Mouse (Mus musculus): ENCODE data around the gene Arnt2. TPM values are rescaled to one million over a fixed set of nuclear protein-coding genes. Genes with fewer than 3 reads are reported as not detected.
A peak's percentile ranks its signal among the peaks of the same experiment; 100 is the strongest.

Gene Arnt2
- total and polyA plus RNA-seq, 3 experiments, result 0.03 to 0.27 (median 0.17) TPM

DNA sequence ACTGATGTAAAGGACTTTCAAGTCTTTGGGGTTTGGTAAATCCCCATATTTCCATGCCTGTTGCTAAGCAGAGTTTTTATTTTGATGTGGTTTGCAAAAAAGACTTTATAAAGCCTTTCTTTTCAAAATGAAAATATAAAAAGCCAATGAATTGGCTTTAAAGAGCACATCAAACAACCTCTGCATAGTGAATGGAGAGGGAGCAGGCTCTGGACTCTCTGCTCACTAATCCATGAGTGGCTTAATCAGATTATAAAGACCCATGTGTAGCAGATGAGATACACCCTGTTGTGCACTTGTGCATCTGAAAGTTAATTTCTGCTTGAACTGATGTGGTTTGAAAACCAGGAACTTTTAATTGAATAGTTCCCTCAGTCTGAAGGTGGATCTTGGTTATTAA, 38.5 kb upstream of the Arnt2 start:
- no peaks in the 10 kb centered on the region for H3K27me3 ChIP-seq (replicated peaks)
- no peaks in the 10 kb centered on the region for H3K36me3 ChIP-seq (replicated peaks in 1 of 2; ENCODE audit: control insufficient read depth in 1 of 2, insufficient read depth in 1 of 2, low read length in 1 of 2)
- in situ Hi-C loops (cut with MboI; ENCODE audit: low pct_ligation_motif_present, low pct_unique_long_range_greater_than_20kb, low sequenced_read_pairs) (loop anchor here (25.0 kb wide), 1 partner anchor 339 kb away; no protein-coding TSS in a partner anchor), dilution Hi-C loops (cut with MboI; ENCODE audit: extremely low pct_ligation_motif_present, extremely low pct_unique_long_range_greater_than_20kb, low sequenced_read_pairs) (no loop called here)
- peaks cover 0 to 12% of the 10 kb centered on the region in 2 experiments; a peak in 2 of 4 replicates for H3K4me1 ChIP-seq (ENCODE audit: control insufficient read depth in 1 of 2, insufficient read depth in 2 of 2)
- TF ChIP-seq RAD21 (IDR thresholded peaks at IDR 0.05; ENCODE audit: low read depth, low read length) (no peak), POLR2A (IDR thresholded peaks at IDR 0.05; ENCODE audit: low read depth, low read length) (no peak), MAZ (IDR thresholded peaks at IDR 0.05; ENCODE audit: low read depth, low read length) (no peak), PAX5 (IDR thresholded peaks at IDR 0.05; ENCODE audit: low read length) (no peak), IRF4 (IDR thresholded peaks at IDR 0.05; ENCODE audit: low read depth, low read length) (no peak), MXI1 (IDR thresholded peaks at IDR 0.05; ENCODE audit: low read depth, low read length) (no peak), ZKSCAN1 (IDR thresholded peaks at IDR 0.05; ENCODE audit: borderline replicate concordance, low read depth, low read length) (no peak), KAT2A (IDR thresholded peaks at IDR 0.05; ENCODE audit: insufficient replicate concordance, low read length) (no peak), ETS1 (conservative IDR thresholded peaks at IDR 0.05; ENCODE audit: low read depth, low read length) (no peak), ZMIZ1 (IDR thresholded peaks at IDR 0.05; ENCODE audit: low read depth, low read length) (no peak), ZC3H11A (IDR thresholded peaks at IDR 0.05; ENCODE audit: low read depth, low read length) (no peak)
- no peak for DNase-seq (ENCODE audit: extremely low read depth)
- H3K4me3 ChIP-seq (replicated peaks in 1 of 3; ENCODE audit: low read depth in 2 of 3, low read length in 2 of 3, poor library complexity in 1 of 3), result no peak overlapping the region
- H3K79me2 ChIP-seq (replicated peaks; ENCODE audit: control insufficient read depth, extremely low read depth, insufficient read depth, poor library complexity, severe bottlenecking), result no peaks in the 10 kb centered on the region
- no peak overlapping the region for H3K27ac ChIP-seq (ENCODE audit: insufficient read depth, low read depth)
- H3K9ac ChIP-seq (ENCODE audit: insufficient read depth, low read depth), result no peak overlapping the region
- no peaks in the 10 kb centered on the region for H3K9me3 ChIP-seq (replicated peaks; ENCODE audit: low read length)
- no peak overlapping the region for H3K4me2 ChIP-seq (ENCODE audit: insufficient read depth, low read depth, poor library complexity, severe bottlenecking)

DNA sequence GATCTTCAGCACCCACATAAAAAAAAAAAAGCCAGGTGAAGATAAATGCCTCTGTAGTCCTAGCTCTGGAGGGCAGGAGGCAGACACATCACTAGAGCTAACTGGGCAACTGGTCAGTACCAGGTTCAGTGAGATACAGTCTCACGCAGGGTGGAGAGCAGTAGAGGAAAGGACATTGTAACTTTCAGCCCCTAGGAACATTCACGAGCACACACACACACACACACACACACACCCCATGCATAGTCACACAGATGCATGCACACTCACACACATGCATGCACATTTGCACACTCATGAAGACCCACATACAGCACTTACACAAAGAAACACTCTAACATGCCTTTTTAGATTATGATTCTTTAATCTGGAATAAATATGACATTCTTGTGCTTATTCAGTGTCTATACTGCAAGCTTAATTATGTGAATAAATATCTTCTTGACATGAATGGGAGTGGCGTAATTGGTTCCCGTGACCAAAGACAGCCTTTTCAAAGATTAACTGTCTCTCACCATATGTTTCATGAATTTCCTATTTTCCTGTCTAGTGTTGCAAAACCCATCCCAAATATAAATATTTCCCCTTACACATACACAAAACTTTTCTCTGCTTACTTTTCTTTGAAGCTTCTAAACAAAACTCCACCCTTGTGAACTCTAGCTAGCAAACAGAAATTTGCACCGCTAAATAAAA, 37.9 kb upstream of the Arnt2 start:
- Histone ChIP-seq H3K79me2 (replicated peaks; ENCODE audit: control insufficient read depth, extremely low read depth, insufficient read depth, poor library complexity, severe bottlenecking) (no peaks in the 10 kb centered on the region), H3K4me3 (replicated peaks in 1 of 3; ENCODE audit: low read depth in 2 of 3, low read length in 2 of 3, poor library complexity in 1 of 3) (no peak overlapping the region), H3K27ac (ENCODE audit: insufficient read depth, low read depth) (no peak overlapping the region), H3K27me3 (replicated peaks) (no peaks in the 10 kb centered on the region), H3K9ac (ENCODE audit: insufficient read depth, low read depth) (no peak overlapping the region), H3K9me3 (replicated peaks; ENCODE audit: low read length) (no peaks in the 10 kb centered on the region), H3K4me1 (ENCODE audit: control insufficient read depth in 1 of 2, insufficient read depth in 2 of 2) (peaks cover 0 to 12% of the 10 kb centered on the region in 2 experiments; a peak in 2 of 4 replicates), H3K36me3 (replicated peaks in 1 of 2; ENCODE audit: control insufficient read depth in 1 of 2, insufficient read depth in 1 of 2, low read length in 1 of 2) (no peaks in the 10 kb centered on the region), H3K4me2 (ENCODE audit: insufficient read depth, low read depth, poor library complexity, severe bottlenecking) (no peak overlapping the region)
- in situ Hi-C loops (cut with MboI; ENCODE audit: low pct_ligation_motif_present, low pct_unique_long_range_greater_than_20kb, low sequenced_read_pairs), result loop anchor here (25.0 kb wide), 1 partner anchor 339 kb away; no protein-coding TSS in a partner anchor
- no peak for DNase-seq (ENCODE audit: extremely low read depth)
- dilution Hi-C loops (cut with MboI; ENCODE audit: extremely low pct_ligation_motif_present, extremely low pct_unique_long_range_greater_than_20kb, low sequenced_read_pairs), result no loop called here
- no peak for TF ChIP-seq ZKSCAN1 (IDR thresholded peaks at IDR 0.05; ENCODE audit: borderline replicate concordance, low read depth, low read length)

DNA sequence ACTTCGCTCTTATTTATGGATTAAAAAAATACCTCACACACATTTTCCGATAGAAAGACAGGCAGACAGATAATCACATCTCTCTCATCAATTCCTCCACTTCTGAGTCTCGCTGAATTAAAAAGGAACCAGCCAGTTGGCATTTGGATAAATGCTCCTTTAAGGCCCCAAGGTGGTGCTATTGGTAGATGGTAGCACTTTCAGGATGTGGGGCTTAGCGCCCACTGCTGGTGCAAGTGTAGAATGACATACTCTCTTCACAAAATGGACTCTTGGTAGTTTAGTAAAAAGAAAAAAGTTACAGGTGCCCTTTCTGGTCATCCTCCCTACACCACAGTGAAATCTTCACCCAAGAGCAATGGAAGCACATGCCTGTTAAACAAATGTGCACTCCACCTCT, 37.1 kb upstream of the Arnt2 start:
- no peaks in the 10 kb centered on the region for H3K36me3 ChIP-seq (replicated peaks in 1 of 2; ENCODE audit: control insufficient read depth in 1 of 2, insufficient read depth in 1 of 2, low read length in 1 of 2)
- H3K27me3 ChIP-seq (replicated peaks), result no peaks in the 10 kb centered on the region
- dilution Hi-C loops (cut with MboI; ENCODE audit: extremely low pct_ligation_motif_present, extremely low pct_unique_long_range_greater_than_20kb, low sequenced_read_pairs) (no loop called here), in situ Hi-C loops (cut with MboI; ENCODE audit: low pct_ligation_motif_present, low pct_unique_long_range_greater_than_20kb, low sequenced_read_pairs) (loop anchor here (25.0 kb wide), 1 partner anchor 340 kb away; no protein-coding TSS in a partner anchor)
- H3K79me2 ChIP-seq (replicated peaks; ENCODE audit: control insufficient read depth, extremely low read depth, insufficient read depth, poor library complexity, severe bottlenecking), result no peaks in the 10 kb centered on the region
- H3K4me1 ChIP-seq (ENCODE audit: control insufficient read depth in 1 of 2, insufficient read depth in 2 of 2), result peaks cover 0 to 12% of the 10 kb centered on the region in 2 experiments; a peak in 2 of 4 replicates
- H3K4me2 ChIP-seq (ENCODE audit: insufficient read depth, low read depth, poor library complexity, severe bottlenecking), result no peak overlapping the region
- peak; percentile 88 for DNase-seq (ENCODE audit: extremely low read depth)
- H3K27ac ChIP-seq (ENCODE audit: insufficient read depth, low read depth), result no peak overlapping the region
- no peak overlapping the region for H3K4me3 ChIP-seq (replicated peaks in 1 of 3; ENCODE audit: low read depth in 2 of 3, low read length in 2 of 3, poor library complexity in 1 of 3)
- no peaks in the 10 kb centered on the region for H3K9me3 ChIP-seq (replicated peaks; ENCODE audit: low read length)
- H3K9ac ChIP-seq (ENCODE audit: insufficient read depth, low read depth), result no peak overlapping the region
- TF ChIP-seq RAD21 (IDR thresholded peaks at IDR 0.05; ENCODE audit: low read depth, low read length), result peak; percentile 86
- TF ChIP-seq ZKSCAN1 (IDR thresholded peaks at IDR 0.05; ENCODE audit: borderline replicate concordance, low read depth, low read length), result no peak
- no peak for TF ChIP-seq MAX (IDR thresholded peaks at IDR 0.05; ENCODE audit: low read length)
- no peak for TF ChIP-seq SIN3A (IDR thresholded peaks at IDR 0.05; ENCODE audit: low read length)
- no peak for TF ChIP-seq BHLHE40 (IDR thresholded peaks at IDR 0.05; ENCODE audit: low read depth, low read length)
- TF ChIP-seq JUN (IDR thresholded peaks at IDR 0.05; ENCODE audit: insufficient read depth, low read depth, low read length), result no peak
- peak; percentile 44; the same call in 1 of the 2 replicates for TF ChIP-seq IRF4 (IDR thresholded peaks at IDR 0.05; ENCODE audit: low read depth, low read length)
- TF ChIP-seq NELFE (IDR thresholded peaks at IDR 0.05; ENCODE audit: low read depth, low read length), result peak; percentile 75; the same call in 1 of the 2 replicates
- TF ChIP-seq ZC3H11A (IDR thresholded peaks at IDR 0.05; ENCODE audit: low read depth, low read length), result peak; percentile 43; the same call in 1 of the 2 replicates
- TF ChIP-seq JUND (conservative IDR thresholded peaks at IDR 0.05; ENCODE audit: low read depth, low read length), result 0 out of 2 replicates have a peak, but pooled peaks have one; percentile 28
- TF ChIP-seq TBP (conservative IDR thresholded peaks at IDR 0.05; ENCODE audit: low read depth, low read length), result 0 out of 2 replicates have a peak, but pooled peaks have one; percentile 28
- TF ChIP-seq POLR2AphosphoS2 (IDR thresholded peaks at IDR 0.05; ENCODE audit: low read depth, low read length), result no peak
- TF ChIP-seq MEF2A (IDR thresholded peaks at IDR 0.05; ENCODE audit: borderline replicate concordance, low read depth, low read length), result no peak
- TF ChIP-seq ELF1 (IDR thresholded peaks at IDR 0.05; ENCODE audit: low read depth, low read length), result peak; percentile 42; the same call in 1 of the 2 replicates
- TF ChIP-seq ZNF384 (IDR thresholded peaks at IDR 0.05; ENCODE audit: low read depth, low read length), result 0 out of 2 replicates have a peak, but pooled peaks have one; percentile 40
- TF ChIP-seq SMC3 (IDR thresholded peaks at IDR 0.05; ENCODE audit: low read depth, low read length), result peak; percentile 94
- no peak for TF ChIP-seq PAX5 (IDR thresholded peaks at IDR 0.05; ENCODE audit: low read length)
